Mouse (Mus musculus): ENCODE results near the gene Kmt5c.
"Not testable (repeated sequence)": the region's sequence is repeated elsewhere in the genome, so short reads cannot be mapped to it uniquely, and the experiment has no call there.

Gene Kmt5c

DNA sequence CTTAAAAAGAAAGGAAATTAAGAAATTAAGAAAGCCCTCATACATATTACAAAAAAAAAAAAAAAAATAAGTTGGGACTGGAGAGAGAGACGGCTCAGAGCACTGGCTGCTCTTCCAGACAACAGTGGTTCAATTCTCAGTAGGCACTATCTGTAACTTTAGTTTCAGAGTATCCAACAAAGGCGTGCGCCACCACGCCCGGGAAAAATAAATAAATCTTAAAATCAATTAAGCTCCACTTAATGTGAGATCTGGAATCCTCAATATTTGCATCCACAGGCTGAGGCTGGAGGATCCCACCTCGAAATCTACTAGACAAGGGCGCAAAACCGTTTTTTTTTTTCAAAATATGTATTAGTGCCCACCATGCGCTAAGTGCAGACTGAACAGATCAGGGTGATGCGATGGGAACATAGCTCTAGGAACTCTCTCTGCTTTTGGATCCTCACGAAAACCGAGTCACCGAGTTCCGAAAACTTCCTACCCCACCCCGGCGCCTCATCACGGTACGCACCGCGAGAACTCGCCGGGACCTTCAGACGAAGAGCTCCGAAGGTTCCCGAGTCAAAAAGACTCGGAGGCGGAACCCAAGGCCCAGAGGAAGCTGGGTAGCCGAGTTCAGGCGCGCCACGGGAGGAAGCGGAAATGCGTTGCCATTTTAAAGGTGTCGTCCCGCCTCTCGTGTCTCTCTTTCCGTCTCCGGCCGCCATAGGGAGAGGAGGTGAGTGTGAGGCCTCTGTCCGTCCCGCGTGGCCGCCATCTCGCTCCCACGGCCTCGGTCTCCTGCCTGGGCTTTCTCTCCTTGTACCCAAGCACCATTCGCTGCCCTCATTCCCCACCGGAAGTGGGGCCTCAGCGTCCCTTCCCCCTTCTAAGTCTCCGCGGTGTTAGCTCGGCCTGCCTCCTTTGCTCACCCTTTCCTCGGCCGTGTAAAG lies 52.6 kb downstream of the Kmt5c start, which contains the start of gene Rpl28:
Rpl28 (plus strand) TSS at position 597 of the 935 bp plus-strand sequence.
- peak; percentile 99 for DNase-seq

DNA sequence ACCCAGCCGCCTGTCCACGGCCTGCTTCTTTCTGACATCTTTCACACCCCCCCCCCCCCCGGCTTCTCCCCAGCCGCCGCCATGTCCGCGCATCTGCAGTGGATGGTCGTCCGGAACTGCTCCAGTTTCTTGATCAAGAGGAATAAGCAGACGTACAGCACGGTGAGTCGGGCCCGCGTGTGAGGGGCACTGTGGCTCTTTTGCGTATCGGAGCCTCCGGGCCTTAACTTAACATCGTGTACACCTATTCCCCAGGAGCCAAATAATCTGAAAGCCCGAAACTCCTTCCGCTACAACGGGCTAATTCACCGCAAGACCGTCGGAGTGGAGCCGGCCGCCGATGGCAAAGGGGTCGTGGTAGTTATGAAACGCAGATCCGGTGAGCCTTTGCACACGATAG lies 53.3 kb downstream of the Kmt5c start:
- DNase-seq, result not testable (repeated sequence)

DNA sequence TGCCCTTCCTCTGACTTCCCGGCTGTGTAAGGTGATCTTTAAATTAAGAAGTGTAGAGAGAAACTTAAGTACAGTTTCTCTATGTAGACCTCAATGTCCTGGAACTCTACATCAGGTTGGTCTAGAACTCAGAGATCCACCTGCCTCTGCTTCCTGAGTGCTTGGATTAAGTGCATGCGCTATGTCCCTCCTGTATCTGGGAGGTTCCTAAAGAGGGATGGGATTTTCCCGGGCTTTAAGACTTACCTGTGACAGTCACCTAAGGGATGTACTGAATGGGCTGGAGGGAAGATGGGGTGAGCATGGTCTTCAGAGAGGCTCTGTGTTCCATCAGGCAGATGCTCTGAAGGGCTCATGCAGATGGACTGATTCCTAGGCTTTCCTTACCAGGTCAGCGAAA lies 53.8 kb downstream of the Kmt5c start:
- DNase-seq, result peak; percentile 71

DNA sequence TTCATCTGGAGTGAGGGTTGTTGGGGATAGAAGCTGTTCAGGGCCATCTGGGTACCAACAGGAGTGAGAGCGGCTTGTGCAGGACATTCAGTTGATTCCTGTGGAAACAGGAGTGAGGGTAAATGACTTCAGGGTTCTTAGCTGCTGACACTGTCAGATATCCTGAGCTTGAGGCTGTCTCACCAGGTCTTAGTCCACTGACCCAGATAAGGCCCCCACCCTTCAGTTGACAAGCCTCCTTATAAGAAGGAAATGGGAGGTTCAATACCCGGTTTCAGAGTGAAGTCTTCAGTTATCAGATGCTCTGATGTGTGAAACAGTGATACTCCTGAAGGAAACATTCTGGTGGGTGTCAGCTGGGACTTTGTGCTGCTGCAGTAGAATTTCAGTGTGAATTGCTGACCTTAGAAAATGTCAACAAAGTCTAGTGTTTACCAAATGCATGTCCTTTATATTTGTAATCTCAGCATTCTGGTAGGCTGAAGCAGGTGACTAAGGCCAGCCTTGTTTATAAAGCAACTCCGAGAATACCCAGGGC lies 54.8 kb downstream of the Kmt5c start:
- no peak for DNase-seq

DNA sequence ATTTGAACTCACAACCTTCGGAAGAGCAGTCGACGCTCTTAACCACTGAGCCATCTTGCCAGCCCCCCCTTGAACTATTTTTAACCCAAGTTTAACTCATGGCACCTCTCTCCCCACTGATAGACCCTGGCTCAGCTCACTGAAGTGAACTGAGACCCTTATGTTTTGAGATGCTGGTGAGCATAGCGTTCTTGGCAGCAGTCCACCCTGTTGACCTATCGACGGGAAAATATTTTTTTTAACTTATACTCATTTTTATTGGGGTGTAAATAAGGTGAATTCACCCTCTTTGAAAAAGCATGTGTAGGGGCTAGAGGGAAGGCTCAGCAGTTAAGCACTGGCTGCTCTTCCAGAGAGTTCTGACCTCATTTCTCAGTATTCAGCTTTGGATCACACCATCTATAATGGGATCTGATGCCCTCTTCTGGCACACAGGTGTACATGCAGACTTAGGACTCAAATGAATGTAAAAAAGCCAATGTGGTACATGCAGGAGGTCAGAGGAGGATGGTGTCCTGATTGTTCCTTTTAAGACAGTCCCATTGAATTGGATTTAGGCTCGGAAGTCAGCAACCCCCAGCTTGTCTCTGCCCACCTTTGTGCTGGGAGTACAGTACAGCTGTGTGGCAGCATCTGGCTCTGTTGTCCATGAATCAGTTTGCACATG lies 56.0 kb downstream of the Kmt5c start:
- DNase-seq, result peak; percentile 89

Data from heart, adult 11 months (tissue).